Mouse (Mus musculus) CH12.LX (cell line): ENCODE data around the gene Farsa.

ENCODE experiments used
- CHD2 ChIP-seq: IDR thresholded peaks from 2 replicates; pipeline ENCODE4 v1.6.1; 2011; ENCODE audit warnings: low read length, improper control_type of control experiment
- CTCF ChIP-seq, 2 experiments: IDR thresholded peaks in 1 of 2; conservative IDR thresholded peaks in 1 of 2; 2 replicates each; pipeline ENCODE4 v1.5.1; 2011 to 2012; ENCODE audit warnings: low read depth in 2 of 2, low read length in 2 of 2, improper control_type of control experiment in 1 of 2, inconsistent platforms in 1 of 2, mild to moderate bottlenecking in 1 of 2, moderate library complexity in 1 of 2
- ELF1 ChIP-seq: IDR thresholded peaks from 2 replicates; pipeline ENCODE4 v1.6.1; 2014; ENCODE audit warnings: low read depth, mild to moderate bottlenecking, inconsistent platforms, low read length, improper control_type of control experiment
- EP300 ChIP-seq: IDR thresholded peaks from 2 replicates; pipeline ENCODE4 v1.6.1; 2011; ENCODE audit warnings: low read length, improper control_type of control experiment
- MAZ ChIP-seq: IDR thresholded peaks from 2 replicates; pipeline ENCODE4 v1.6.1; 2012; ENCODE audit warnings: low read depth, mild to moderate bottlenecking, inconsistent platforms, low read length, improper control_type of control experiment, moderate library complexity
- MEF2A ChIP-seq: IDR thresholded peaks from 2 replicates; pipeline ENCODE4 v1.6.1; 2014; ENCODE audit warnings: low read depth, mild to moderate bottlenecking, inconsistent platforms, low read length, improper control_type of control experiment, borderline replicate concordance
- POLR2A ChIP-seq: IDR thresholded peaks from 2 replicates; pipeline ENCODE4 v1.6.1; 2011; ENCODE audit warnings: low read depth, mild to moderate bottlenecking, improper control_type of control experiment, low read length
- ZMIZ1 ChIP-seq: IDR thresholded peaks from 2 replicates; pipeline ENCODE4 v1.6.1; 2012; ENCODE audit warnings: low read depth, mild to moderate bottlenecking, inconsistent platforms, low read length, improper control_type of control experiment

- TF ChIP-seq CHD2 (no peak), CTCF (conservative IDR thresholded peaks at IDR 0.05 in 1 of 2, IDR thresholded peaks at IDR 0.05 in 1 of 2; ENCODE audit: low read depth in 2 of 2, low read length in 2 of 2) (no peak), MEF2A (no peak), POLR2A (no peak), EP300 (no peak), ZMIZ1 (no peak), ELF1 (no peak), MAZ (no peak)
Measured at GRCm38 (mm10) chr8:84901071-84901470, 44.3 kb downstream of the Farsa start.
